Mouse (Mus musculus): Measurements from ENCODE around the gene Sft2d2.

Gene Sft2d2

DNA sequence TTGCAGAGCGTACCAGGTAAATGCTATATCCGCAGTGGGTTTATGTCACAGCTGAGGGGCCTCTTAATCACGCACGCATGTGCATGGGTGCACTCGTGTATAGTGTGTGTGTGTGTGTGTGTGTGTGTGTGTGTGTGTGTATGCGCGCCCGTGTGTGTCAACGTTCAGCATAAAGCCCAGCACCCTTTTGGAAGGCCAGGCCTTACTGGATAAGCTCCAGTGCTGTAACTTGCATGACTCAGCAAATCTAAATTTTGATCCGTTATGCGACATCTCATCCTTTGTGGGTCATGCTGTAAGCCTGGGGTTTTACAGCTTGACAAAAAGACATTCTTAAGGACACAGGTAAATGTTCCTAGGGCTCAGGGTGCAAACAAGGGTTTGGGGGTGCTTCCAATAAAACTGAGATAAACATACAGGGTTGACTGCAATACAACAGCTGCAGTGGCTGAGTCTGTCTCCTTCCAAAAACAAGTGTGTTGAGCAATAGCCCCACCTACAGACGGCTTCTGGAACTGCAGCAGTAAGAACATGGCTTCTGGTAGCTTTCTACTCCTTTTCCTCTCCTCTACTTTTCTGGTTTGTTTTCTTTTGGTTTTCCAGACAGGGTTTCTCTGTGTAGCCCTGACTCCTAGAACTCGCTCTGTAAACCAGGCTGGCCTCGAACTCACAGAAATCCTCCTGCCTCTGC lies 61.9 kb downstream of the Sft2d2 start:
- DNase-seq (ENCODE audit: low spot score), result peak; percentile 77

DNA sequence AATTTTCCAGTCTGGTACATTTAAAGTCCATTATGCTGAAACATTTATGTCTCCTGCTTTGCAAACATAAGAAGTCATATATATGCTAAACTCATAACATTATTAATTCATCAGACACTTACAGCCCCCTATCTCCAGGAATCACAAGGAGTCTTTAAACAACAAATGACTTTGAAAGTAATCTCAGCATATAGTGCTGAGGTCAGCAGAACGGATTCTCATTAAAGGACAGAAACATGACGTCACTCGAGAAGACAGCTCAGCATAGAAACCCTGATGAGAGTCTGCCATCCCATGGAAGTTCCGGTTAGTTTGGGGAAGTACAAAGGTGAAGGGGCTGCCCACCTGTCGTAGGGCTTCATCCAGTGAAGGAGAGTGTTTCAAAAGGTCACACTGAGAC lies 64.7 kb downstream of the Sft2d2 start:
- no peak for DNase-seq (ENCODE audit: low spot score)

Data from left cerebral cortex, adult 11 months (tissue).